Mouse (Mus musculus): ENCODE results near the gene Ces5a.

DNA sequence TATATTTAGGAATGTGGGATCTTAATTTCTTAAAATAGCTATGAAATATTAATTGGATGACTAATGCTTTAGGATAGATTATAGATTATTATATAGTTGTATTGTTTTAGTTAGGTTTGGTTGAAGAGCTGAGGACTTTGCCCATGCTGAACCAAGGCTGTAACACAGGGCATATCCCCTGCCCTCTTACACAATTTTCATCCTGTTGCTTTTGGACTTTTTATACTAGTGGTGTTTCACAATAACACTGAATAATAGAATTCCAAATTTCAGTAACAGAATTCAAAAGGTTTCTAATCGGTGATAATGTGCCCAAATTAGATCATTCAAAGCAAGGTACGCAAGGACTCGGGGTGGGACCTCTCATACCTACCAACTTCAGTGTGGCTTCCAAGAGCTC, 57.4 kb downstream of the Ces5a start:
- TF ChIP-seq MEF2A (IDR thresholded peaks at IDR 0.05; ENCODE audit: extremely low read depth, insufficient replicate concordance, low read depth, low read length, poor library complexity, severe bottlenecking): no peak
- no peak for TF ChIP-seq CTCF (IDR thresholded peaks at IDR 0.05 in 2 of 3, conservative IDR thresholded peaks at IDR 0.05 in 1 of 3; ENCODE audit: control insufficient read depth in 1 of 3, insufficient read depth in 1 of 3, low read depth in 2 of 3, low read length in 3 of 3, poor library complexity in 1 of 3, severe bottlenecking in 1 of 3)
- no peak for TF ChIP-seq MXI1 (IDR thresholded peaks at IDR 0.05; ENCODE audit: low read depth, low read length)
- no peak for TF ChIP-seq POLR2A (IDR thresholded peaks at IDR 0.05; ENCODE audit: control insufficient read depth in 1 of 2, insufficient read depth in 1 of 2, low read depth in 1 of 2, low read length in 2 of 2, poor library complexity in 1 of 2)
- no peak for TF ChIP-seq ZC3H11A (IDR thresholded peaks at IDR 0.05; ENCODE audit: low read depth, low read length)
- no peak for TF ChIP-seq TCF12 (IDR thresholded peaks at IDR 0.05; ENCODE audit: low read depth, low read length)
- no peak for TF ChIP-seq UBTF (IDR thresholded peaks at IDR 0.05; ENCODE audit: borderline replicate concordance, insufficient read depth, low read depth, low read length)
- TF ChIP-seq MYC (IDR thresholded peaks at IDR 0.05; ENCODE audit: low read depth, low read length): no peak
- no peak for TF ChIP-seq NELFE (IDR thresholded peaks at IDR 0.05; ENCODE audit: low read depth, low read length)
